Mouse (Mus musculus) forebrain, embryonic 14.5 days (tissue): ENCODE measurements around the gene Sirt6. TPM values are rescaled to one million over a fixed set of nuclear protein-coding genes. Genes with fewer than 3 reads are reported as not detected.

Source experiments
- ATAC-seq: fragments of 200-750 bp; cut with Nextera tagmentation; 2 replicates; pipeline ENCODE4 v1.8.0; 2017; ENCODE audit warnings: mild to moderate bottlenecking, moderate library complexity
- DNase-seq: peaks from one replicate; pipeline ENCODE4 v3.0.0-alpha.2; 2015; ENCODE audit warnings: low spot score
- H3K27ac ChIP-seq: fragments of 300-500 bp; sonication (generic); 2 replicates; pipeline ENCODE4 v1.5.1; 2014; ENCODE audit warnings: low read depth, mild to moderate bottlenecking, control low read depth, low read length, moderate library complexity
- H3K27me3 ChIP-seq: fragments of 300-500 bp; sonication (generic); replicated peaks from 2 replicates; pipeline ENCODE4 v1.6.1; 2014; ENCODE audit warnings: low read length, control low read depth, mixed read lengths; ENCODE audit not compliant: control insufficient read depth, insufficient read depth
- H3K36me3 ChIP-seq: fragments of 300-500 bp; sonication (generic); 2 replicates; pipeline ENCODE4 v1.6.1; 2014; ENCODE audit warnings: low read length, control low read depth; ENCODE audit not compliant: control insufficient read depth, insufficient read depth
- H3K4me1 ChIP-seq: fragments of 300-500 bp; sonication (generic); 2 replicates; pipeline ENCODE4 v1.6.1; 2014; ENCODE audit warnings: antibody characterized with exemption, low read length, control low read depth; ENCODE audit not compliant: control insufficient read depth, insufficient read depth
- H3K4me2 ChIP-seq: fragments of 300-500 bp; sonication (generic); 2 replicates; pipeline ENCODE4 v1.6.1; 2014; ENCODE audit warnings: mild to moderate bottlenecking, control low read depth, low read length
- H3K4me3 ChIP-seq: fragments of 300-500 bp; sonication (generic); 2 replicates; pipeline ENCODE4 v1.5.1; 2014; ENCODE audit warnings: low read depth, low read length, control low read depth
- H3K9ac ChIP-seq: fragments of 300-500 bp; sonication (generic); 2 replicates; pipeline ENCODE4 v1.6.1; 2014; ENCODE audit warnings: mild to moderate bottlenecking, low read length, control low read depth, moderate library complexity
- H3K9me3 ChIP-seq: fragments of 300-500 bp; sonication (generic); replicated peaks from 2 replicates; pipeline ENCODE4 v1.6.1; 2016; ENCODE audit warnings: low read length, control low read depth, mixed read lengths; ENCODE audit not compliant: control insufficient read depth
- WGBS: fragments of 180-500 bp; shearing (Covaris S2); extraction: QIAGEN DNeasy Blood & Tissue Kit; methylation state at CpG from one replicate; pipeline ENCODE4 v1.1.7; 2014; 5-methylcytosine and 5-hydroxymethylcytosine counted together
- polyA plus RNA-seq: library from polyadenylated mRNA; unstranded; fragments of >200 nt; fragmentation: Nextera tagmentation; extraction: Ambion mirVana; gene quantifications from 2 replicates; pipeline ENCODE4 v1.2.1, GENCODE M21; 2014

Gene Sirt6
- polyA plus RNA-seq, 1 experiment from 2014 or later: 47.4 TPM

DNA sequence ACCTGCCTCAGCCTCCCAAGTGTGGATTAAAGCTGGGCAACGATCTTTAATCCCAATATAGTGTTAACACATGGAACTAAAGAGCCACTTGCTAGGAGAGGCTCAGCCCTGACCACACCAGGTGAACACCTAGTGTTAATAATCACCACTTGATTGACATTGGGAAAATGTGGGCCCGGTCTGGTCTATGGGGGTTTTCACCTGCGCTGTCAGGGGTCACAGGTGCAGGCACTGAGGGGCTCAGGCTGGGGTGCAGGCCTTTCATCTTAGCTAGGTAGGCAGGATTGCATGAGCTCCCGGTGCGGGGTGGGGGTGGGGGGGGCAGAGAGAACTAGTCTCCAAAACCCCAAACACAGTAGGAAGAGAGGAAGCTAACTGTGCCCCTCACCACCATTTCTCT, 28.0 kb downstream of the Sirt6 start:
- Histone ChIP-seq H3K9ac (no peak overlapping the region), H3K27me3 (peaks cover 12% of the 10 kb centered on the region; the same call in 1 of the 2 replicates), H3K9me3 (no peaks in the 10 kb centered on the region), H3K4me3 (no peak overlapping the region), H3K36me3 (no peaks in the 10 kb centered on the region), H3K4me2 (no peak overlapping the region), H3K4me1 (peaks cover 39% of the 10 kb centered on the region), H3K27ac (no peak overlapping the region)
- no peak for DNase-seq
- no peak for ATAC-seq
- 75% methylated on average over 5 of the region's 5 CpGs for WGBS

DNA sequence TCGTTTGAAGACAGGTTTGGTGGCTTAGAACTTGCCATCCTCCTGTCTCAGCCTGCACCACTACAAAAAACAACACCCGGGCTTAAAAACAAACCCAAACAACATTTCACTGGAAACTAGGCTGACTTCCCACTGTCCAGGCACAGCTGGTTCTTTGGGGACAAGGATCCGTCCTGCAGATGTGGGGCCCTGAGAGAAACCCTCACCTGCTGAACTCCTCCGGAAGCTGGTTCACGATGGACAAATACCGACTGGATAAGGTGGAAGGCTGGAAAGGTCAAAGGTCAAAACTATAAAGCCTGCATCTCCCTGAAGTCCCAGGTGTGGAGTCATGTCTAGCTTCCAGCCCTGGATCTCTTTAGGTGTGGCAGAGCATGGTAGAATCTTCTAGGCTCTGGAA, 28.7 kb downstream of the Sirt6 start:
- Histone ChIP-seq H3K27me3 (peaks cover 19% of the 10 kb centered on the region), H3K36me3 (no peaks in the 10 kb centered on the region), H3K9ac (no peak overlapping the region), H3K4me1 (peaks cover 39% of the 10 kb centered on the region), H3K4me3 (no peak overlapping the region), H3K27ac (no peak overlapping the region), H3K9me3 (no peaks in the 10 kb centered on the region), H3K4me2 (no peak overlapping the region)
- 56% methylated on average over 6 of the region's 6 CpGs for WGBS
- no peak for ATAC-seq
- DNase-seq: no peak

DNA sequence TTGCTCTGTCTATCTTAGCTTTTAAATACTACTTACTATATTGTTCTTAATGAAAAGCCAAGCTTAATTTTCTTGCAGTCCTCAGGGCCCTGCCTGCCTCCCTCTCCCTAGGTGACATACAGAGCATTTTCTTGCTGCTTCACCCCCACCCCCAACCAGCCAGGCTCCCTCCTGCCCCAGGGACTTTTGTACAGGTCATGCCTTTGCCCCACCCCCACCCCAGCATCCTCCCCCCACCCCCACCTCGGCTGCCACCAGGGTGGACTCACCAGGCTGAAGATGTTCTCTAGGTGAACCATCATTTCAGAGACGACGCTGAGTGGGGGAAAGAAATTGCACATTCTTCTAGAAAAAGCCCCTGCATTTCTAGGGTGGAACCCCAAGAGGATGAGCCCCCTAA, 29.3 kb downstream of the Sirt6 start:
- DNase-seq (no peak), ATAC-seq (no peak)
- H3K4me2 ChIP-seq: no peak overlapping the region
- no peaks in the 10 kb centered on the region for H3K9me3 ChIP-seq
- H3K9ac ChIP-seq: no peak overlapping the region
- peaks cover 39% of the 10 kb centered on the region for H3K4me1 ChIP-seq
- H3K36me3 ChIP-seq: no peaks in the 10 kb centered on the region
- H3K27ac ChIP-seq: no peak overlapping the region
- H3K4me3 ChIP-seq: no peak overlapping the region
- WGBS: 44% methylated on average over 3 of the region's 3 CpGs
- H3K27me3 ChIP-seq: peaks cover 22% of the 10 kb centered on the region

DNA sequence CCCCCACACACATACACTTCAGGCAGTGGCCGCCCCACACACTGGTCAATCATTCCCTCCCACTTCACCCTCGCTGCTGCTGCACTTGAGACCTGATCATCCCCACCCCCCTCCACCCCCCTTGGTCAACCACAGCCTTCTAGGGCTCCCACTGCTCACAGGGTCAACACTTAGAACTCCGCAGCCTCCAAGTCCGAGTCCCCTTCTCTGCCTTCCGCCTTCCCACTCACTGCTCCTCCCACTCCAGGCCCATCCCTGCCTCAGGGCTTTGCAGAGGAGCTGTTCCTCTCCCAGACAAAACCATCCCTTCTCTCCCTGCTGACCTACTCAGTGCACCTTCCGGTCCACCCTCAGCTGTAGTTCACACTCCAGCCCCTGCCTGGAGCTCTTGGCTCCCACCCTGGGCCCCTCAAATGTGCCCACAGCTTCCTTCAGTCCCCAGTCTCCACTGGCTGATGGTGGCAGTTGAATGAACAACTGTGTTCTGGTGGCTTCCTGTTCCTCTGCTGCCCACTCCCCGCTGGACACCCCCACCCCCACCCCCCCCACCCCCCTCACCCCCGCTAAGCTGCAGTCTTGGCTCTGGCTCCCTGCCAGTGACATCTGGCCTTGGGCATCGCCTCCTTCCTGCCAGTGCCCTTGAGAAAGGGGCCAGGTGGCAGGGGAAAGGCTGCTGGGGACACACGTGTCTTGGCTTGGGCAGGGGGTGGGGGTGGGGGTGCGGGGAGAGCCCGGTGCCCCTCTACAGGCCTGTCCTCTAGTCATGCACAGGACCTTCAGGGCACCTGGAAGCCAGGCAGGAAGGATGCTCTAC, 30.3 kb downstream of the Sirt6 start:
- Histone ChIP-seq H3K36me3 (no peaks in the 10 kb centered on the region), H3K9me3 (no peaks in the 10 kb centered on the region), H3K27me3 (peaks cover 22% of the 10 kb centered on the region), H3K4me3 (no peak overlapping the region), H3K4me2 (peak overlapping the region; percentile 26; the same call in 1 of the 2 replicates), H3K4me1 (peaks cover 36% of the 10 kb centered on the region), H3K9ac (no peak overlapping the region), H3K27ac (peak overlapping the region; percentile 33; the same call in 1 of the 2 replicates)
- WGBS: 6% methylated on average over 10 of the region's 12 CpGs
- DNase-seq: peak; percentile 41
- ATAC-seq: no peak; the same call in 1 of the 2 replicates

DNA sequence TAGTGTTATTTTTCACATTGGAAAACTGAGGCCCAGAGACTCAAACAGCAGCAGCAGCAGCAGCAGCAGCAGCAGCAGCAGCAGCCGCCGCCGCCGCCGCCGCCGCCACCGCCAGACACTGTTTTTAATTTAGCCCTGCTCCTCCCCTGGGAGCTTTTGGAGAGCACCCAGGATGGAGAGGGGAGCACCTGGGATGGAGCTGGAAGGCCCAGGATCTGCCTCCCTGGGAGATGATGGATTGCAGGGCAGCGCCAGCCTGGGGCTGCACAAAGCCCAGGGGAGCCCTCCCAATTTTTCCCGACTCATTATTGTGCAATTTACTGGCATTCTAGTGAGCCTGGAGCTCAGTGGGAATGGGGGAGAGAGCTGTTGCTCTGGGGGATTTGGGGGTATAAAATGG, 31.0 kb downstream of the Sirt6 start:
- 3% methylated on average over 10 of the region's 10 CpGs for WGBS
- no peak overlapping the region for H3K4me3 ChIP-seq
- H3K4me1 ChIP-seq: peaks cover 36% of the 10 kb centered on the region
- peak overlapping the region; percentile 26 for H3K4me2 ChIP-seq
- H3K9me3 ChIP-seq: no peaks in the 10 kb centered on the region
- H3K27ac ChIP-seq: peak overlapping the region; percentile 33; the same call in 1 of the 2 replicates
- ATAC-seq (no peak), DNase-seq (peak; percentile 63)
- H3K27me3 ChIP-seq: peaks cover 22% of the 10 kb centered on the region
- H3K9ac ChIP-seq: no peak overlapping the region
- H3K36me3 ChIP-seq: no peaks in the 10 kb centered on the region

DNA sequence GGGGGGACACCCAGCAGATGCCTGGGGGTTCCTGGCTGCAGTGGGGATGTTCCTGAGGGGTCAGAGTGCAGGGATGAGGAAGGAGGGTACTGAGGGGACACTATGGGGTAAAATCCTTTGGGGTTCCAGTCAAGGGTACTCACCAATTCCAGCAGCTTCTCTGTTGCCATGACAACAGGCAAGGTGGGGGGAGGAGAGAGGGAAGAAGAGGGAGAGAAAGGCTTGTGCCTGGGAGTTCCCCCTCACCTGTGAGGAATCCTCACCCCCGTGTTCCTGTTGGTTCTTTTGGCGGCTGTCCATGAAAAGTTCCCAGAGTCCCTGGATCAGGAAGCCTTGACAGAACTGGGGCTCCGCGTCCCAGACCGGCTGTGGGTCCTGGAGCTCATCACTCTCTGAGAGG, 32.0 kb downstream of the Sirt6 start:
- no peaks in the 10 kb centered on the region for H3K9me3 ChIP-seq
- H3K36me3 ChIP-seq: no peaks in the 10 kb centered on the region
- peaks cover 28% of the 10 kb centered on the region for H3K4me1 ChIP-seq
- H3K9ac ChIP-seq: no peak overlapping the region
- no peak overlapping the region for H3K4me2 ChIP-seq
- H3K27me3 ChIP-seq: peaks cover 22% of the 10 kb centered on the region
- H3K4me3 ChIP-seq: no peak overlapping the region
- ATAC-seq (no peak), DNase-seq (no peak)
- 57% methylated on average over 5 of the region's 5 CpGs for WGBS
- no peak overlapping the region for H3K27ac ChIP-seq

DNA sequence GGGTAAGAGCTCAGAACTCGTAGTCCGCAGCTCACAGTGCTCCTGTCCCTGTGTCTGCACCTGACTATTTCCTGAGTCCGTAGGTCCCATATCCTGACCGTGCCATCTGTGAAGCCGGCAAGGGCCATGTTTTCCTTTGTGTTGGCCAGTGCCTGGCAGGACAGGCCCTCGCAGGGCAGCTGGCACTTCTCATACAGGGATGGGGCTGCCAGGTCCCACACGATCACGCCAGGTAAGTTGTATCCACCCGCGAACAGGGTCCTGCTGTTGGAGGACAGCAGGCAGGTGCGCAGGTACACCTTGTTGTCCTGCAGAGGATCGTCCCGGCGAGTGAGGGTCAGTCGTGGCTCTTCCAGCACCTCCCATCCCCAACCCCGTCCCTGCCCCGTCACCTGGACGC, 33.7 kb downstream of the Sirt6 start:
- DNase-seq (no peak), ATAC-seq (no peak)
- Histone ChIP-seq H3K4me3 (no peak overlapping the region), H3K4me1 (peaks cover 27% of the 10 kb centered on the region), H3K4me2 (no peak overlapping the region), H3K36me3 (no peaks in the 10 kb centered on the region), H3K27me3 (peaks cover 25% of the 10 kb centered on the region), H3K9me3 (no peaks in the 10 kb centered on the region), H3K9ac (no peak overlapping the region), H3K27ac (no peak overlapping the region)
- 77% methylated on average over 18 of the region's 18 CpGs for WGBS

DNA sequence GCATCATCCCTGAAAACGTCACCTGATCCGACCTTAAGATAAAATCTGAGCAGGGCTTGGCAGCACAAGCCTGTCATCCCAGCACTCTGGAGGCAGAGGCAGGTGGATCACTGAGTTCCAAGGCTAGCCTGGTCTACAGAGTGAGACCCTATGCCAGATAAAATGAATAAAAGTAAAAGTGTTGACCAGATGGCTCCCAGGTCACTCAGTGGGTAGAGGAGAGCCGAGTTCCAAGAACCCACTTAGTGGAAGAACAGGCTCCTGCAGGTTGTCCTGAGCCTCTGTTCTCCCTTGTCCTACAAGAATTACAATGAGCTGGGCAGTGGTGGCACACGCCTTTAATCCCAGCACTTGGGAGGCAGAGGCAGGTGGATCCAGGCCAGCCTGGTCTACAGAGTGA, 34.4 kb downstream of the Sirt6 start:
- WGBS: 74% methylated on average over 4 of the region's 4 CpGs
- H3K9ac ChIP-seq: no peak overlapping the region
- no peak for ATAC-seq

DNA sequence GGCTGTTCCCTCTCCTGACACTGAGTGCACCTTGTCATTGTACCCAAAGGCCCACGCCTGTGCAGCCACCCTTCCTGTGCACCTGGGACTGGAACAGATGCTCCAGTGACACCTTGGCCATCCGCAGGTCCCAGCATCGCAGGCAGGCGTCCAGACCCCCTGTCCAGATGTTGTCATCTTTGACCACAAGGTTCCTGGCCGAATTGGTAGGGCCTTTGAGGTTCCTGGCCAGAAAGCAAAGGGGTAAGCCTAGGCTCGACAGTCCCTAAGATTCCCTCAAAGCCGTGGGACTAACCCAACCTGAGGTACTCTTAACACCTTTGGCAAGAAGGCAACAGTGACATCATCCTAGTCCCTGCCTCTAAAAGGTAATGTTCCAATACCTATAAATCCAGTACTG, 35.0 kb downstream of the Sirt6 start:
- ATAC-seq (no peak), DNase-seq (no peak)
- no peak overlapping the region for H3K9ac ChIP-seq
- no peak overlapping the region for H3K4me3 ChIP-seq
- H3K27me3 ChIP-seq: peaks cover 28% of the 10 kb centered on the region
- no peaks in the 10 kb centered on the region for H3K9me3 ChIP-seq
- H3K36me3 ChIP-seq: peaks cover 4% of the 10 kb centered on the region; the same call in 1 of the 2 replicates
- 79% methylated on average over 7 of the region's 7 CpGs for WGBS
- H3K4me2 ChIP-seq: no peak overlapping the region
- no peak overlapping the region for H3K27ac ChIP-seq
- peaks cover 24% of the 10 kb centered on the region for H3K4me1 ChIP-seq

More for the DNA sequence above, 34.4 kb downstream of the Sirt6 start:
- Histone ChIP-seq H3K9me3 (no peaks in the 10 kb centered on the region), H3K4me1 (peaks cover 27% of the 10 kb centered on the region), H3K4me3 (no peak overlapping the region), H3K27me3 (peaks cover 28% of the 10 kb centered on the region), H3K27ac (no peak overlapping the region), H3K36me3 (no peaks in the 10 kb centered on the region; the same call in 1 of the 2 replicates), H3K4me2 (no peak overlapping the region)
- DNase-seq: no peak
